Mouse (Mus musculus) small intestine, adult 2 months (tissue): ENCODE measurements around the gene 4930535I16Rik.

ENCODE experiments used
- CTCF ChIP-seq: fragments of 200-500 bp; IDR thresholded peaks from 2 replicates; pipeline ENCODE4 v1.5.1; 2012; ENCODE audit warnings: low read depth, mild to moderate bottlenecking, control low read depth, inconsistent platforms, low read length, moderate library complexity, mixed read lengths; ENCODE audit not compliant: insufficient replicate concordance, insufficient read length; ENCODE audit errors: extremely low read depth
- POLR2A ChIP-seq: fragments of 200-500 bp; IDR thresholded peaks from 2 replicates; pipeline ENCODE4 v1.6.1; 2012; ENCODE audit warnings: low read depth, mild to moderate bottlenecking, control low read depth, inconsistent platforms, low read length, moderate library complexity

DNA sequence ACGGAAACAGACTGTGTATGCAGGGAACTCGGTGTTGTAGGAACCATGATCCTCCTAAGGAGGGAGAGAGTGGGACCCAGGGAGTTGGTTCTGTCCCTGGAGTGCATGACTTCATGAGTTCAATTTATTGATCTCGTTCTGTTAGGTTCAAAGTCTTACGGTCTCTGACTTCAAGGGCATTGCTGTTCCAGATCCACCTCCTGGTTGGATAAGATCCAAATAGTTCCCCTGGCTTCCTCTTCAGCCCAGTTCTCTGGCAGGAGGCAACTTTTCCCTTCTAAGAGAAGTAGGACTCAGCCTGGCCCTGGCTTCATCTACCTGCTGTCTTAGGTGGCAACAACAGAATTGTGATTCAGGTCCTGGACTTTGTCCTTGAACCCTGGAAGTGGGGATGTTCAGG lies 40.1 kb upstream of the 4930535I16Rik start:
- TF ChIP-seq POLR2A = no peak
- TF ChIP-seq CTCF = no peak
